Mouse (Mus musculus): ENCODE results near the gene Micall1. TPM values are rescaled to one million over a fixed set of nuclear protein-coding genes. Genes with fewer than 3 reads are reported as not detected.

The Micall1 gene
- polyA plus RNA-seq, 1 experiment from 2014 or later = 12.5 TPM

GRCm38 (mm10) chr15:79127101-79127500 is 18.4 kb downstream of the Micall1 start:
- ATAC-seq (ENCODE audit: insufficient number of reproducible peaks, insufficient read depth, low FRiP score, low read depth) = no peak
- H3K4me2 ChIP-seq (replicated peaks; ENCODE audit: low read depth, low read length) = no peak overlapping the region
- WGBS = 95% methylated on average over 12 of the region's 12 CpGs

GRCm38 (mm10) chr15:79128208-79128607 is 19.5 kb downstream of the Micall1 start:
- 94% methylated on average over 5 of the region's 5 CpGs for WGBS
- ATAC-seq (ENCODE audit: insufficient number of reproducible peaks, insufficient read depth, low FRiP score, low read depth) = no peak
- H3K27me3 ChIP-seq (ENCODE audit: control insufficient read depth, insufficient read depth, low read length) = no peaks in the 10 kb centered on the region

More at GRCm38 (mm10) chr15:79127101-79127500, 18.4 kb downstream of the Micall1 start:
- H3K27me3 ChIP-seq (ENCODE audit: control insufficient read depth, insufficient read depth, low read length) = no peaks in the 10 kb centered on the region
- no peak overlapping the region for H3K4me3 ChIP-seq (ENCODE audit: low read depth, low read length)
- H3K36me3 ChIP-seq (ENCODE audit: control insufficient read depth, insufficient read depth, low read length) = peaks cover 60% of the 10 kb centered on the region
- no peaks in the 10 kb centered on the region for H3K4me1 ChIP-seq (ENCODE audit: control insufficient read depth, insufficient read depth, low read length)
- no peak overlapping the region for H3K27ac ChIP-seq (ENCODE audit: low read length)
- H3K9me3 ChIP-seq (ENCODE audit: control insufficient read depth, low read depth, low read length) = 0 out of 2 replicates have a peak, but pooled peaks cover 5% of the 10 kb centered on the region
- H3K9ac ChIP-seq (replicated peaks; ENCODE audit: low read depth, low read length) = no peak overlapping the region

GRCm38 (mm10) chr15:79129311-79129710 is 20.6 kb downstream of the Micall1 start:
- no peak overlapping the region for H3K4me2 ChIP-seq (replicated peaks; ENCODE audit: low read depth, low read length)
- no peak overlapping the region for H3K4me3 ChIP-seq (ENCODE audit: low read depth, low read length)
- H3K27ac ChIP-seq (ENCODE audit: low read length) = no peak overlapping the region
- H3K4me1 ChIP-seq (ENCODE audit: control insufficient read depth, insufficient read depth, low read length) = no peaks in the 10 kb centered on the region
- H3K36me3 ChIP-seq (ENCODE audit: control insufficient read depth, insufficient read depth, low read length) = peaks cover 54% of the 10 kb centered on the region
- 0 out of 2 replicates have a peak, but pooled peaks cover 5% of the 10 kb centered on the region for H3K9me3 ChIP-seq (ENCODE audit: control insufficient read depth, low read depth, low read length)
- H3K27me3 ChIP-seq (ENCODE audit: control insufficient read depth, insufficient read depth, low read length) = no peaks in the 10 kb centered on the region
- no peak overlapping the region for H3K9ac ChIP-seq (replicated peaks; ENCODE audit: low read depth, low read length)
- WGBS = 81% methylated on average over 7 of the region's 7 CpGs
- no peak for ATAC-seq (ENCODE audit: insufficient number of reproducible peaks, insufficient read depth, low FRiP score, low read depth)

More at GRCm38 (mm10) chr15:79128208-79128607, 19.5 kb downstream of the Micall1 start:
- no peak overlapping the region for H3K9ac ChIP-seq (replicated peaks; ENCODE audit: low read depth, low read length)
- no peak overlapping the region for H3K4me2 ChIP-seq (replicated peaks; ENCODE audit: low read depth, low read length)
- peaks cover 54% of the 10 kb centered on the region for H3K36me3 ChIP-seq (ENCODE audit: control insufficient read depth, insufficient read depth, low read length)
- no peak overlapping the region for H3K4me3 ChIP-seq (ENCODE audit: low read depth, low read length)
- no peak overlapping the region for H3K27ac ChIP-seq (ENCODE audit: low read length)
- 0 out of 2 replicates have a peak, but pooled peaks cover 5% of the 10 kb centered on the region for H3K9me3 ChIP-seq (ENCODE audit: control insufficient read depth, low read depth, low read length)
- H3K4me1 ChIP-seq (ENCODE audit: control insufficient read depth, insufficient read depth, low read length) = no peaks in the 10 kb centered on the region

- peaks cover 51% of the 10 kb centered on the region for H3K36me3 ChIP-seq (ENCODE audit: control insufficient read depth, insufficient read depth, low read length)
- 76% methylated on average over 10 of the region's 10 CpGs for WGBS
- H3K4me1 ChIP-seq (ENCODE audit: control insufficient read depth, insufficient read depth, low read length) = no peaks in the 10 kb centered on the region
- H3K9ac ChIP-seq (replicated peaks; ENCODE audit: low read depth, low read length) = no peak overlapping the region
- H3K9me3 ChIP-seq (ENCODE audit: control insufficient read depth, low read depth, low read length) = 0 out of 2 replicates have a peak, but pooled peaks cover 5% of the 10 kb centered on the region
- H3K27ac ChIP-seq (ENCODE audit: low read length) = no peak overlapping the region
- no peaks in the 10 kb centered on the region for H3K27me3 ChIP-seq (ENCODE audit: control insufficient read depth, insufficient read depth, low read length)
- no peak overlapping the region for H3K4me3 ChIP-seq (ENCODE audit: low read depth, low read length)
- H3K4me2 ChIP-seq (replicated peaks; ENCODE audit: low read depth, low read length) = no peak overlapping the region
- no peak for ATAC-seq (ENCODE audit: insufficient number of reproducible peaks, insufficient read depth, low FRiP score, low read depth)
Observed at GRCm38 (mm10) chr15:79130782-79131181, 22.1 kb downstream of the Micall1 start.

- Histone ChIP-seq H3K4me3 (ENCODE audit: low read depth, low read length) (no peak overlapping the region), H3K36me3 (ENCODE audit: control insufficient read depth, insufficient read depth, low read length) (peaks cover 51% of the 10 kb centered on the region), H3K9ac (replicated peaks; ENCODE audit: low read depth, low read length) (no peak overlapping the region), H3K4me2 (replicated peaks; ENCODE audit: low read depth, low read length) (no peak overlapping the region), H3K27me3 (ENCODE audit: control insufficient read depth, insufficient read depth, low read length) (no peaks in the 10 kb centered on the region), H3K9me3 (ENCODE audit: control insufficient read depth, low read depth, low read length) (0 out of 2 replicates have a peak, but pooled peaks cover 5% of the 10 kb centered on the region), H3K4me1 (ENCODE audit: control insufficient read depth, insufficient read depth, low read length) (no peaks in the 10 kb centered on the region), H3K27ac (ENCODE audit: low read length) (no peak overlapping the region)
- 73% methylated on average over 7 of the region's 7 CpGs for WGBS
- no peak for ATAC-seq (ENCODE audit: insufficient number of reproducible peaks, insufficient read depth, low FRiP score, low read depth)
Observed at GRCm38 (mm10) chr15:79131442-79131841, 22.7 kb downstream of the Micall1 start.

GRCm38 (mm10) chr15:79133191-79133661 is 24.5 kb downstream of the Micall1 start:
- Histone ChIP-seq H3K4me3 (ENCODE audit: low read depth, low read length) (no peak overlapping the region), H3K27me3 (ENCODE audit: control insufficient read depth, insufficient read depth, low read length) (no peaks in the 10 kb centered on the region), H3K4me1 (ENCODE audit: control insufficient read depth, insufficient read depth, low read length) (no peaks in the 10 kb centered on the region), H3K9ac (replicated peaks; ENCODE audit: low read depth, low read length) (no peak overlapping the region), H3K36me3 (ENCODE audit: control insufficient read depth, insufficient read depth, low read length) (peaks cover 35% of the 10 kb centered on the region), H3K9me3 (ENCODE audit: control insufficient read depth, low read depth, low read length) (0 out of 2 replicates have a peak, but pooled peaks cover under 1% of the 10 kb centered on the region), H3K4me2 (replicated peaks; ENCODE audit: low read depth, low read length) (no peak overlapping the region), H3K27ac (ENCODE audit: low read length) (no peak overlapping the region)
- ATAC-seq (ENCODE audit: insufficient number of reproducible peaks, insufficient read depth, low FRiP score, low read depth) = no peak
- 72% methylated on average over 6 of the region's 6 CpGs for WGBS

- Histone ChIP-seq H3K4me3 (ENCODE audit: low read depth, low read length) (no peak overlapping the region), H3K9ac (replicated peaks; ENCODE audit: low read depth, low read length) (no peak overlapping the region), H3K27me3 (ENCODE audit: control insufficient read depth, insufficient read depth, low read length) (no peaks in the 10 kb centered on the region), H3K36me3 (ENCODE audit: control insufficient read depth, insufficient read depth, low read length) (peaks cover 35% of the 10 kb centered on the region), H3K4me1 (ENCODE audit: control insufficient read depth, insufficient read depth, low read length) (no peaks in the 10 kb centered on the region), H3K4me2 (replicated peaks; ENCODE audit: low read depth, low read length) (no peak overlapping the region), H3K9me3 (ENCODE audit: control insufficient read depth, low read depth, low read length) (no peaks in the 10 kb centered on the region), H3K27ac (ENCODE audit: low read length) (no peak overlapping the region)
- no peak for ATAC-seq (ENCODE audit: insufficient number of reproducible peaks, insufficient read depth, low FRiP score, low read depth)
- WGBS = 90% methylated on average over 9 of the region's 9 CpGs
Observed at GRCm38 (mm10) chr15:79134496-79135270, 26.0 kb downstream of the Micall1 start.

GRCm38 (mm10) chr15:79135332-79135731 is 26.6 kb downstream of the Micall1 start:
- Histone ChIP-seq H3K27me3 (ENCODE audit: control insufficient read depth, insufficient read depth, low read length) (no peaks in the 10 kb centered on the region), H3K4me3 (ENCODE audit: low read depth, low read length) (no peak overlapping the region), H3K4me2 (replicated peaks; ENCODE audit: low read depth, low read length) (no peak overlapping the region), H3K36me3 (ENCODE audit: control insufficient read depth, insufficient read depth, low read length) (peaks cover 29% of the 10 kb centered on the region), H3K9me3 (ENCODE audit: control insufficient read depth, low read depth, low read length) (no peaks in the 10 kb centered on the region), H3K9ac (replicated peaks; ENCODE audit: low read depth, low read length) (no peak overlapping the region), H3K27ac (ENCODE audit: low read length) (no peak overlapping the region), H3K4me1 (ENCODE audit: control insufficient read depth, insufficient read depth, low read length) (no peaks in the 10 kb centered on the region; the same call in 1 of the 2 replicates)
- no peak for ATAC-seq (ENCODE audit: insufficient number of reproducible peaks, insufficient read depth, low FRiP score, low read depth)
- WGBS = 75% methylated on average over 9 of the region's 9 CpGs
